ENCODE assay signal across 16 mouse cellular contexts in genomic region chr13:59535746-59536145, GRCm38 (mm10).
"Had no signal": no experiment of that assay in that cellular context is flagged by ENCODE, and none has a peak within 500 bp of the region (broad histone marks: within the 10 kb centered on the region; RNA-seq: fewer than 3 reads in every experiment).

No protein-coding gene starts in this region.

- H3K27ac ChIP-seq: kidney, postnatal 0 days; limb, embryonic 13.5 days; macrophage; neural tube, embryonic 13.5 days had no signal

- ATAC-seq: midbrain, embryonic 16.5 days had no signal

- H3K4me2 ChIP-seq: limb, embryonic 13.5 days; liver, embryonic 11.5 days; lung, embryonic 14.5 days; midbrain, embryonic 11.5 days; neural tube, embryonic 13.5 days had no signal

- H3K9ac ChIP-seq: limb, embryonic 13.5 days; lung, embryonic 14.5 days; neural tube, embryonic 13.5 days had no signal

- H3K4me3 ChIP-seq: layer of hippocampus, adult 2 months; limb, embryonic 13.5 days; megakaryocyte, embryonic 14.5 days; neural tube, embryonic 13.5 days had no signal

- DNase-seq: kidney, adult 9 months; kidney, postnatal 4 days; left cerebral cortex, postnatal 4 days; lung, embryonic 14.5 days; lung, postnatal 10 days; right cerebral cortex, postnatal 14 days; thymus, postnatal 36 days had no signal

- H3K4me1 ChIP-seq: limb, embryonic 13.5 days; neural tube, embryonic 13.5 days had no signal

- H3K27me3 ChIP-seq: limb, embryonic 13.5 days; megakaryocyte, embryonic 14.5 days; neural tube, embryonic 13.5 days had no signal

- H3K9me3 ChIP-seq: limb, embryonic 13.5 days; neural tube, embryonic 13.5 days had no signal
